Mouse (Mus musculus) lung, postnatal 0 days (tissue): ENCODE measurements at regions not wholly inside any gene's neighbourhood (a gene's known extent, or its start where the extent isn't known, plus 50 kb on each side); places are given as distances from the start of the nearest gene placed in this dataset.

Source experiments
- CTCF ChIP-seq: IDR thresholded peaks from 2 replicates; pipeline ENCODE4 v1.5.1; 2016; ENCODE audit warnings: antibody characterized with exemption, mild to moderate bottlenecking
- EP300 ChIP-seq: IDR thresholded peaks from 2 replicates; pipeline ENCODE4 v1.6.1; 2016; ENCODE audit warnings: antibody characterized with exemption, mild to moderate bottlenecking, control low read depth

- TF ChIP-seq CTCF (no peak), EP300 (no peak)
These were observed 416.7 kb upstream of the Gm10131 start for GRCm38 (mm10) chr8:34528213-34528612.
